Mouse (Mus musculus) MEL (cell line): ENCODE data around the gene Best1.

Experiments
- CTCF ChIP-seq, 3 experiments: IDR thresholded peaks in 2 of 3; conservative IDR thresholded peaks in 1 of 3; 2 replicates each; pipeline ENCODE4 v1.5.1; 2011 to 2012; ENCODE audit warnings: low read length in 3 of 3, low read depth in 2 of 3, mild to moderate bottlenecking in 2 of 3, improper control_type of control experiment in 1 of 3, inconsistent platforms in 1 of 3, mixed read lengths in 1 of 3, moderate library complexity in 1 of 3; ENCODE audit not compliant: control insufficient read depth in 1 of 3, insufficient read depth in 1 of 3, poor library complexity in 1 of 3, severe bottlenecking in 1 of 3
- EP300 ChIP-seq, 2 experiments: IDR thresholded peaks; 2 replicates each; pipeline ENCODE4 v1.6.1; 2011; ENCODE audit warnings: improper control_type of control experiment in 2 of 2, low read length in 2 of 2, low read depth in 1 of 2, mild to moderate bottlenecking in 1 of 2
- MYC ChIP-seq: IDR thresholded peaks from 2 replicates; pipeline ENCODE4 v1.6.1; 2011; ENCODE audit warnings: low read depth, mild to moderate bottlenecking, low read length, improper control_type of control experiment, moderate library complexity
- POLR2A ChIP-seq, 2 experiments: IDR thresholded peaks; 2 replicates each; pipeline ENCODE4 v1.6.1; 2011 to 2012; ENCODE audit warnings: low read length in 2 of 2, mild to moderate bottlenecking in 2 of 2, control low read depth in 1 of 2, improper control_type of control experiment in 1 of 2, low read depth in 1 of 2, moderate library complexity in 1 of 2; ENCODE audit not compliant: control insufficient read depth in 1 of 2, insufficient read depth in 1 of 2, poor library complexity in 1 of 2
- POLR2AphosphoS2 ChIP-seq: IDR thresholded peaks from 2 replicates; pipeline ENCODE4 v1.6.1; 2011; ENCODE audit warnings: low read length, improper control_type of control experiment
- ZMIZ1 ChIP-seq: IDR thresholded peaks from 2 replicates; pipeline ENCODE4 v1.6.1; 2012; ENCODE audit warnings: low read depth, mild to moderate bottlenecking, inconsistent platforms, low read length, improper control_type of control experiment, moderate library complexity

DNA sequence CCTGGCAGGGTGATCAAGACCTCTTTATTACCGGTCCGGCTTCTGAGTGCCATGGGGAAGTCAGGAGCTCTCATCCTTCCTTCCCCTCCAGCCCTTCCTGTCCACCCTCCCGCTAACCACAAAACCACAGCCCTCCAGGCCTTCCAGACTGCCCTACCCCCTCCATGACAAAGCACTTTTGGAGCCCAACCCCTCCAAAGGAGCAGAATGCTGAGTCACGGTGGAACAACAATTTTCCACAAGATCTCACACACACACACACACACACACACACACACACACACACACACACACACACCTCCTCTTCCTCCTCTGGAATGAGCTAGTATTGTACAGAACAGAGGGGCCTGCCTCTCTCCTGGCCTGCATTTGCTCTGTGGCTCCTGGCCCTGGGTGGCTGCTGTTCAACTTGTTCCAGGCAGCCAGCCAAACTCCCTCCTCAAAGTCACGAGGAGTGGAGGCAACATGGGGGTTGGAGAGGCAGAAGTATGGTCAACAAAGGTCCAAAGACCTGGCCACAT is 22.9 kb downstream of the Best1 start:
- TF ChIP-seq CTCF (IDR thresholded peaks at IDR 0.05 in 2 of 3, conservative IDR thresholded peaks at IDR 0.05 in 1 of 3; ENCODE audit: control insufficient read depth in 1 of 3, insufficient read depth in 1 of 3, low read depth in 2 of 3, low read length in 3 of 3, poor library complexity in 1 of 3, severe bottlenecking in 1 of 3) (no peak), POLR2AphosphoS2 (no peak), MYC (no peak), POLR2A (IDR thresholded peaks at IDR 0.05; ENCODE audit: control insufficient read depth in 1 of 2, insufficient read depth in 1 of 2, low read depth in 1 of 2, low read length in 2 of 2, poor library complexity in 1 of 2) (no peak), EP300 (IDR thresholded peaks at IDR 0.05; ENCODE audit: low read depth in 1 of 2, low read length in 2 of 2) (peak; percentile 81 to 92), ZMIZ1 (no peak)
